Mouse (Mus musculus) activated CD4-positive, CD25-positive, alpha-beta regulatory T cell (primary cell): Measurements from ENCODE around the gene Rpl12. TPM values are rescaled to one million over a fixed set of nuclear protein-coding genes. Genes with fewer than 3 reads are reported as not detected.

Experiments
- polyA plus RNA-seq, 2 experiments: library from polyadenylated mRNA; unstranded; fragments of 100-300 nt; shearing (Covaris generic); gene quantifications; one replicate each; pipeline ENCODE4 v1.2.1; 2017

The Rpl12 gene
- 10 to 100 TPM; 17.8 to 46.7 TPM for polyA plus RNA-seq

DNA sequence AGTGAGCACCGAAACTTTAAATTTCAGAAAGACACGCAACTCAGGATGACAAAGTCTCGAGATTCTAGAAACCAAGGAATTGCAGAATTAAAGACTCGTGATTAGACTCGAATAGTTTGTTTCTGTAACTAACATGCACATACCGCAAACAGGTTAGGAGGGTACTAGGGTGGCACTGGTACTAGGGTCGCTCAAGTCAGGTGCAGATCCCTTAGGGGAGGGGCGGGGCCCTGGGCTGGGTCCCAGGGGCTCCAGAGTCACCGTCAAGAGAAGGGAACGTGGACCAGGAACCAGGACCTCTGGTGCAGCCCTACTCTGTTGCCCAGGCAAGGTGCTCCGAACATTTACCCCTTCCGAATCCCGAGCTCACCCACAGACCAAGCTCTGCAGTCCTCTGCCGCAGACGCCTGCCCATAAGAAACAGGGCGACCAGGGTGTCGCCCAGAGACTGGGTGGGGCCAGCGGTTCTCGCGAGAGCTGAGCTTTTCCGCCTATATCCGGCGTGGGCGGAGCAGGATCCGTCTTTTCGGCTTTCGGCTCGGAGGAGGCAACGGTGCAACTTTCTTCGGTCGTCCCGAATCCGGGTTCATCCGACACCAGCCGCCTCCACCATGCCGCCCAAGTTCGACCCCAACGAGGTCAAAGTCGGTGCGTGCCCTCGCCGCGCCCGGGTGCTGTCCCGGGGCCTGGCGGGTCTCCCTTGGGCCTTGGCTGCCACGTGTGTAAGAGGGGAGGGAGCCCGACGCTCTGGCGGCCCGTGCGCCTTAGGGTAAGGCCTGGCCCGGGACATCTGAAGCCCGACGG lies at the start of gene Rpl12, which contains the start of gene Lrsam1:
TSS of gene Rpl12 (plus strand) at position 368 of the 804 bp plus-strand sequence.
TSS of gene Lrsam1 (minus strand) at position 423 of the 804 bp plus-strand sequence.

GRCm38 (mm10) chr2:32981725-32982271 lies 20.4 kb downstream of the Rpl12 start, which contains the start of gene Slc2a8:
Gene Slc2a8, minus strand, starts transcription at chr2:32982083.

Other genes starting within 250 kb of the Rpl12 start
- gene Cdk9, start 248.5 kb upstream of the Rpl12 start, polyA plus RNA-seq = 100 to 1,000 TPM; 173 to 181 TPM
- gene Sh2d3c, start 240.5 kb upstream of the Rpl12 start, polyA plus RNA-seq = 100 to 1,000 TPM; 105 to 112 TPM
- under 1 TPM; 0.48 to 0.95 TPM for gene 6330409D20Rik, start 220.5 kb upstream of the Rpl12 start, polyA plus RNA-seq
- 10 to 100 TPM; 69.8 to 78.7 TPM for gene Tor2a, start 204.3 kb upstream of the Rpl12 start, polyA plus RNA-seq
- gene Ttc16, start 185.9 kb upstream of the Rpl12 start, polyA plus RNA-seq = 1 to 10 TPM in 1 of 2 experiments, under 1 TPM in 1; 0.79 to 3.5 TPM
- 1 to 10 TPM; 2.9 to 4.3 TPM for gene Ptrh1, start 185.8 kb upstream of the Rpl12 start, polyA plus RNA-seq
- gene Cfap157, start 177.1 kb upstream of the Rpl12 start, polyA plus RNA-seq = under 1 TPM; 0.15 to 0.39 TPM
- 1 to 10 TPM; 2.8 to 3.4 TPM for gene Stxbp1, start 114.3 kb upstream of the Rpl12 start, polyA plus RNA-seq
- gene Fam129b, start 85.4 kb upstream of the Rpl12 start, polyA plus RNA-seq = 1 to 10 TPM; 2.3 to 8.5 TPM
- gene Lrsam1, start 55 bp downstream of the Rpl12 start, polyA plus RNA-seq = 10 to 100 TPM in 1 of 2 experiments, 1 to 10 TPM in 1; 2.8 to 10.7 TPM
- gene Slc2a8, start 20.5 kb downstream of the Rpl12 start, polyA plus RNA-seq = 1 to 10 TPM; 8.5 to 9.2 TPM
- gene Garnl3, start 170.1 kb downstream of the Rpl12 start, polyA plus RNA-seq = 1 to 10 TPM in 1 of 2 experiments, under 1 TPM in 1; 0.62 to 1.0 TPM